Mouse (Mus musculus) urinary bladder, postnatal 4 days (tissue): Measurements from ENCODE around the gene BC005537.
"Not testable (repeated sequence)": the region's sequence is repeated elsewhere in the genome, so short reads cannot be mapped to it uniquely, and the experiment has no call there.

Source experiments
- DNase-seq, 2 experiments: peaks; one replicate each; pipeline ENCODE4 v3.0.0; 2021 to 2022; ENCODE audit warnings: low spot score in 2 of 2

The BC005537 gene

DNA sequence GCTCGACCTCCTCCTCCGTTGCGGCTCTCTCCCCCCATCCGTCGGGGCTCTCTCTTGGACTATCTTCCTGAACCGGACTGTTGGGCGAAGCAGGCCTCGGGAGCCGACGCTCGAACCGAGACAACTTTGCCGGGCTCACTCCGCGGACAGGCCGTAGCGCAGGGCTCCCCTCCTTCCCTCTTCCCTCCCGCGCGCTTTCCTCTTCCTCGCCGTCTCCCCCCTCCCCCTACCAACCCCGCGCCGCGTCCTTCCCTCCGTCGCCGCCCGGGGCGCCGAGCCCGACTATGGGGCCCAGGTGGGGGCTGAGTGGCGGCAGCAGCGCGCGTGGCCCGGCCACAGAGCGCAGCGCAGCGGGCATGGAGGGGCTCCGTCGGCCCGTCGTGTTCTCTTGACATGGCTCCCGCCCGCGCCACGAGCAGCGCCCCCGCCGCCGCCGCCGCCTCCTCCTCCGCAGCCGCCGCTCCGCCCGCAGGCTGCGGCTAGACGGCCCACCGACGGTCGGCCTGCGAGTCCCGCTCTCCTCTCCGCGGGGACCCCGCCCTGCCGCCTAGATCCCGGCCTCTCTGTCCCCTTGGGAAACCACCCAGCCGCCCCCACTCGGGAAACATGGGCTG, at the start of gene BC005537:
Gene BC005537 (plus strand): TSS at position 350 of the 614 bp plus-strand sequence.
- peak in 1 of 2 experiments; percentile 64 for DNase-seq

- DNase-seq: no peak
Observed at GRCm38 (mm10) chr13:24756756-24757155, 44.7 kb upstream of the BC005537 start.

- DNase-seq: no peak
Observed at GRCm38 (mm10) chr13:24757820-24758564, 43.5 kb upstream of the BC005537 start.

- DNase-seq: no peak
Observed at GRCm38 (mm10) chr13:24759451-24759850, 42.0 kb upstream of the BC005537 start.

- no peak for DNase-seq
Observed at GRCm38 (mm10) chr13:24760351-24760870, 41.0 kb upstream of the BC005537 start.

DNA sequence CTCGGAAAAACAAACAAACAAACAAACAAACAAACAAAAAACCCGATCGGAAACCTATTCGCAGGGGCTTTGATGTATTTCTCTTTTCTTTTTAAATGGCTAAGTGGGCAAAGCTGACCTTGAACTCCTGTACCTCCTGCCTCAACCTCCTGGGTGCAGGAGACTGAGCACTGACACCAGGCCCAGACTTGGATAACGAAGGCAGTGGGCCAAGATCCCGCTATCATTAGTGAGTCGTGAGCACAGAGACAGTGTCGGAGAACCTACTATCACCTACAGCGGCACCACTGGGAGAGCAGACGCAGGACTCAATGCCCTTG, 40.4 kb upstream of the BC005537 start:
- DNase-seq: no peak

DNA sequence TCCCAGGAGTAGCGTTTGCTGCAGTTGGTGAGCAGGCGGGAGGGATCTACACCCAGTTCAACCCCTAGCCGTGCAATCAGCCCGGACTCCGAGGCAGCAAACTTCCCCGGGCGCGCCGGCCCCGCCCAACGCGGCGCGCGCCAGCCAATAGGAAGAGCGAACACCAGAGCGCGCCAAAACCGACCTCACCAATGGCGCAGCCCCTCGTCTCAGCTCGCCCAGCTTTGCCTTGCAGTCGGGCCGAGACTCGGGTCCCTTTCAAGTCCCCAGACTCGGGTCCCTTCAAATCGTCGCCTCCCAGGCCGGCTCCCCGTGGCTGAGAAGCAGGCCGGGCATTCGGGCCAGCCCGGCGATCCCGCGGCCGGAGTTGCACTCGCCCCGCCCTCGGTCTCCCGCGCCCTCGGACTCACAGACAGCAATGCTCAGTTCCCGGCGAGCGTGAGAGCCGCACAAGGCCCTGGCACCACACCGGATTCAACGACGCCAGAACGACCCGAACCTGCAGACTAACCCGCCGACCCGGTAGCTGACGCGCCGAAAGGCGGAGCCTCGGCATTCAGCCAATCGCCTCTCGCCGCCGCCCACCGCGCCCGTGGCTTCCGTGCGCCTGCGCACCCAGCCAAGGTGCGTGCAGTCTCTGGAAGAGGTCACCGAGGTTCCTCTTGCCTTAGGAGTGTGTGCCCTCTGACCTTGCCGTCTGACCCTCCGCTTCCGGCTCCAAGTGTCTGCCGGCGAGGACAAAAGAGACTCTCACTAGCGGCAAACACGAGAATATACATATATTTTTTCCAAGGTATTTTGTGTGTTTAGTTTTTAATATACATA, 39.8 kb upstream of the BC005537 start, which contains the start of gene Gmnn:
Gene Gmnn (minus strand): TSS at position 521 of the 825 bp plus-strand sequence.
- DNase-seq: peak; percentile 84 to 87

DNA sequence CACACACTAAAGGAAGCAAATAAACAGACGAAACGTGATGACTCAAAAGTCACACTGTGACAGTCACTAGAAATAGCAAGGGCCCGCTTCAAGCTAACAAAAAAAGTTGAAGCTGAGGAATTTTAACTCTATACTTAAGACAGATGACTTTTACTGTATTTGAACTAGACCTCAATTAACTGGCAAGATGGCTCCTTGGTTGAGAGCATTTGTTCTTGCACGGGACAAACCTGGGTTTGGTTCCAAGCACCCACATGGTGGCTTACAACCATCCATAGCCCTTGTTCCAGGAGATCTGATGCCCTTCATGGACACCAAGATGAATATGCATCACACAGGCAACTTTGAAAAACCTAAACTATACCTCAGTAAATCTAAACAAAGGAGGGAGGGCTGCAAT, 39.2 kb upstream of the BC005537 start:
- DNase-seq: no peak

DNA sequence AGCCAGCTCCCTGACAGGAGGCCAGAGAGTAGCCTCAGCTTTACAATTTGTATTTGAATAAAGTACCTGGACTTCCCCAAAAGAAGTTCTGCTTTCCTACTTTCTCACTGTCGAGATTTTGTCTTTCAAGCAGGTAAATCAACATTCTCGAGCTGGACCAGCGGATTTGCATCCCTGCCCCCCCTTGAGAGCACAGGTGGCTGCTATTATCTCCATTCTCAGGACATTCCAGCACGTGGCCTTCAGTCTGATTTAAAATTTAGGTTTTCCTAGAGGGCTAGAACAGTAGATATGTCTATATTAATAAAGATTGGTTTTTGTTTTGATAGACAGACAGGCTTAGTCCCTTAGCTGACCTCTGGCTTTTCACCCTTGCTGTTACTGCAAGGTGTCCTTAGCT, 33.6 kb upstream of the BC005537 start:
- DNase-seq: not testable (repeated sequence)

DNA sequence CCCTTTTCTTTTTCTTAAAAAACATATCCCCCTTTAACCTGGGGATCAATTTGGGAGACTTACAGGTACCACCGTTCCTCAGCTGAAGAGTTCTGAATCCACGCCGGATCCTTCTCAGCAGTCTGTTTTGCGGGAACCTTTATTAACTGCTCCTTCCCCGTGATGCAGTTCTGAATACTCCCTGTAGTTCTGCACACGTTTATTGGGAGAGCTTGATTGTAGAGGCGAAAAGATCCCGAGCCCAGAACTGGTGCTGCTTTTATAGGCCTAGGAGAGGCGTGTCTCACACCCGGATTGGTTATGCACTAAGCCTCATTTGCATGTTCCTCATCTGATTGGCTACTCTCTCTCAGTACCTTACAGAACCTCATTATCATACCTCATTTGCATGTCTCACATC, 30.0 kb upstream of the BC005537 start:
- not testable (repeated sequence) for DNase-seq

GRCm38 (mm10) chr13:24776146-24776844, 25.2 kb upstream of the BC005537 start:
- DNase-seq: no peak

- no peak for DNase-seq
Observed at GRCm38 (mm10) chr13:24778026-24778425, 23.4 kb upstream of the BC005537 start.

DNA sequence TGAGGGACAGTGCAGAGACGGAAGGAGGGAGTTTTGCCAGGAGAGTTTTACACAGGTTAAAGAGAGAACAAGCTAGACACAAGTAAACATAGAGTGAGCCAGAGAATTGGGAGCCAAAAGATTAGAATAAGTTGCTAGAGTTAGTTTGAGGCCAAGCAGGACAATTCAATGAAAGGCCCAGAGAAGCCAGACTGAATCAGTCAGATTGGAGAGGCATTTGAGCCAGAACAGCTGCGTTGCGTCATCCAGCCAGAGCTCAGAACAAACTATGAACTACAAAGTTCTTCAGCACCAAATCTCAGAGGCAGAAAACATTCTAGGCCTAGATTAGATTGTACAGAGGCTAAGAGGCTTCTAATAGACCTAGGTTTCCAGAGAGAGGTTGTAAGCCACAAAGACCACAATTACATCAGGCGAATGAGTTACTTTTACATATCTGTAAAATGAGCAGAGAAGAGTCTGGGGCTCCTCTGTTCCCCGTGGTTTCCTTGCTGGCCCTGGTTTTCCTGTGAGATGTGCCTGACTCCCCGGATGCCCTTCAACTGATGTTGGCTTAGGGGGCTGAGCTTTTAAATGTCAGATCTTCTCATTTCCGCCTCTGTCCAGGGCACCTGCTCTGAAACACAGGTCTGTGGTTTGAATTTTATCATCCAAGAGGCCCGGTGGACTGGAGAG, 22.6 kb upstream of the BC005537 start:
- DNase-seq: no peak

GRCm38 (mm10) chr13:24781916-24782315, 19.5 kb upstream of the BC005537 start:
- no peak for DNase-seq

GRCm38 (mm10) chr13:24786014-24786490, 15.4 kb upstream of the BC005537 start:
- no peak for DNase-seq

DNA sequence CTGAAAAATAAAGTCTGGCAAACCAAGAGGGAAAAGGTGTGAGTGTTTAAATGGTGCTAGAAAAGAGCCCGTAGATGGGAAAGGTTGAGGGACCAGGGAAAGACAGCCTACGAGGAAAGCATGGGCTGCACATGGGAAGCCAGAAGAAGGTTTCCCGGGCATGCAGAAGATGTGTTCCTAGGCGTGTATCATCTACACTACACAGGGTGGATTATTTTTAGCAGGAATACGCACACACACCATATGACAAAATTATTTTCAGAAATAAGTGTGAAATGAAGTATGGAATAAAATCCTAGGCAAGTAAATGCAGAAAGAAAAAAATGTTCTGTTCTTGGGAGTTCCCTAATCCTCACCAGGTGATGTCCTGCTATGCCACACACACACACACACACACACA, 14.0 kb upstream of the BC005537 start:
- no peak for DNase-seq

DNA sequence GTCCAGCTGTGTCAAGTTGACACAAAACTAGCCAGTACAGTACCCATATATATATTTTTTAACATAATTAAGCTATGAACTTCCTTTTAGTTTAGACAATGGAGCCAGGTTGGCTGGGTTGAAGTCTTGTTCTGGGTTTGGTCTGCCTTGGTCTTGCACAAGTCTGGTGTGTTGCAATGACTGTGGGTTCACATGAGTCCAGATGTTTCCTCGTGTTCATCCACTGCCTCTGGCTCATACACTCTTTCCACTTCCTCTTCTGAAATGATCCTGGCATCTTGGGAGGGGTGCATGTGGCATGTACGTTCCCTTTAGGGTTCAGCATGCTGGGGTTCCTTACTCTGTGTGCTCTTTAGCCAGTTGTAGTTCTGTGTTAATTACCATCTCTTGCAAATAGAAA, 10.1 kb upstream of the BC005537 start:
- DNase-seq: no peak

- DNase-seq: no peak
Observed at GRCm38 (mm10) chr13:24792411-24793045, 8.9 kb upstream of the BC005537 start.

- DNase-seq: no peak
Observed at GRCm38 (mm10) chr13:24798686-24799085, 2.8 kb upstream of the BC005537 start.

DNA sequence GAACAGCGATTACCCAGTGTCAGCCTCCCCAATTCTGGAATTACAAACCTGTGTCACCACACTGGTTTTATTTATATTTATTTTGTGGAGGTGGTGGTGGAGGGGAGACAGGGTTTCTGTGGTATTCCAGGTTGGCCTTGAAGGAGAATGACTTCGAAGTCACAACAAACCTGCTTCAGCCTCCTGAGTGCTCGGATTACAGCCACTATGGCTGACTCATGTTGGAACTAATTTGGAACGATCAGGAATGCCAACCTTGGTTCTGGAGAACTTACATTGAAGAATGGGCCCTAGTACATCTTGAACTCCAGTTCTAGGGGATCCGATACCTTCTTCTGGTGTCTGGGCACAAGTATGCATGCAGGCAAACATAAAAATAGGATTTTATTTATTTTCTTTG, 2.1 kb upstream of the BC005537 start:
- no peak for DNase-seq
